Mouse (Mus musculus) olfactory bulb, adult 2 months (tissue): ENCODE measurements around the gene Fbxl17.

ENCODE experiments used
- CTCF ChIP-seq: fragments of 200-500 bp; IDR thresholded peaks from 2 replicates; pipeline ENCODE4 v1.5.1; 2012; ENCODE audit warnings: low read depth, mild to moderate bottlenecking, low read length, moderate library complexity; ENCODE audit not compliant: insufficient read depth
- POLR2A ChIP-seq: fragments of 200-500 bp; IDR thresholded peaks from 2 replicates; pipeline ENCODE4 v1.6.1; 2012; ENCODE audit warnings: mild to moderate bottlenecking, low read depth, low read length, moderate library complexity; ENCODE audit not compliant: insufficient read depth

GRCm38 (mm10) chr17:63246144-63246619, 253.6 kb downstream of the Fbxl17 start:
- TF ChIP-seq POLR2A: no peak
- TF ChIP-seq CTCF: no peak
